Mouse (Mus musculus): ENCODE data around the gene Polg. TPM values are rescaled to one million over a fixed set of nuclear protein-coding genes. Genes with fewer than 3 reads are reported as not detected.

The Polg gene
- polyA plus RNA-seq, 1 experiment from 2014 or later = 19.1 TPM

DNA sequence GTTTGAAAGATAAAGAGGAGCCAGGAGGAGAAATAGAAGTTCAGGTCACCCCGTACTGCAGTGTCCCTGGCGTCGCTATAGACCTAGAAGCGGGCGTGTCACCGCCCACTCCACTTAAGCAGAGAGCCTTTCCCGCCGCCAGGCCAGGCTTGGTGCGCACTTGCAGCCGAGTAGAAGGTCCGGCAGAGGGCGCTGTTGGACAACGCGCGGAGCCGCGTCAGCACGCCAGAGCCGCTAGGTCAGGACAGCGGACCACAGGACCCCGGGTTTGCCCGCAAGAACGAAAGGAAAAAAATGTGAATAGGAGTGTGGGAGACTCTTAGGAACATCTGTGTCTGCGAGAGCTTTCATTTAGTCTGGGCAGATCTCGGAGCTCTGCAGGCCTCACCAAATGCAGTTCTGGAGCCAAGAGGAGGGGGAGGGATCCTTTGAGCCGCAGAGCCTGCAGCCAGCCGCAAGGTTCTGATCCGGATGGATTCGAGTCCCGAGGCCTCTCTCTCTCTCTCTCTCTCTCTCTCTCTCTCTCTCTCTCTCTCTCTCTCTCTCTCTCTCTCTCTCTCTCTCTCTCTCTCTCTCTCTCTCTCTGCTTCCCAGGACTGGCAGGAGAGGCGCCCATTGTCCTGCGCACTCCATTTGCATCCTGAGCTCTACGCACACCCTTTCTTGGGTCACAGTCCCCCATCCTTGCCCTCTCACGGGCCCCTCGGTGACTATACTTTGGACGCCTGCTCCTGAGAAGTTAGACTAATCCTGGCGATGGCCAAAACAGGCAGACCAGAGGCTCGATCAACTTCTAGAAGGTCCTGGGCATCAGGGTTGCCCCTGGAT lies 30.0 kb upstream of the Polg start:
- Histone ChIP-seq H3K4me1 (ENCODE audit: insufficient read depth) (no peaks in the 10 kb centered on the region), H3K9me3 (ENCODE audit: low read length) (no peaks in the 10 kb centered on the region), H3K4me3 (ENCODE audit: low read depth, low read length) (peak overlapping the region; percentile 34), H3K27me3 (ENCODE audit: insufficient read depth, low read length) (peaks cover 72% of the 10 kb centered on the region), H3K27ac (ENCODE audit: low read depth) (no peak overlapping the region), H3K36me3 (replicated peaks; ENCODE audit: insufficient read depth, low read length) (no peaks in the 10 kb centered on the region), H3K9ac (replicated peaks) (no peak overlapping the region), H3K4me2 (ENCODE audit: low read depth, low read length) (peak overlapping the region; percentile 66)
- DNase-seq (peak; percentile 86), ATAC-seq (peak; percentile 66)
- peak; percentile 96 for TF ChIP-seq CTCF (IDR thresholded peaks at IDR 0.05; ENCODE audit: low read depth)
- no peak for TF ChIP-seq EP300 (IDR thresholded peaks at IDR 0.05; ENCODE audit: low read depth)
- 2% methylated on average over 38 of the region's 38 CpGs for WGBS (ENCODE audit: insufficient replicate concordance)

DNA sequence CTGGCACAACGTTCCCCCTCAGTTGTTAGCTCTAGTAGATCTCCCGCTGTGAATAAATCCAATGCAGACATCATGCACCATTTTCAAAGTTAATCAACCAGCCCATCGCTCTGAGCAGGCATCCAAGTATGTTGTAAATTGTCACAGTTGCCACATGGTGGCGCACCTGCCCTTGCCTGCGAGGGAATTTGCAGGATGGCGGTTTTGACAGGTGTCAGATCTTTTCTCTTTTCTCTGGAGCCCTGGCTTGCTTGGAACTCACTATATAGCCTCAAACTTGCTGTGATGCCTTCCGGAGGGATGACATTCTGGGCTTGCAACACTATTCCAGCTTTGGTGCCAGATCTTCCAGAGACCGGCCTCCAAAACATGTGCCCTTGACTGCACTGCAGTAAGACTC lies 27.8 kb upstream of the Polg start:
- no peak overlapping the region for H3K27ac ChIP-seq (ENCODE audit: low read depth)

GRCm38 (mm10) chr7:79486528-79486927 lies 20.4 kb upstream of the Polg start:
- H3K36me3 ChIP-seq (replicated peaks; ENCODE audit: insufficient read depth, low read length) = no peaks in the 10 kb centered on the region
- no peaks in the 10 kb centered on the region for H3K4me1 ChIP-seq (ENCODE audit: insufficient read depth)
- no peaks in the 10 kb centered on the region for H3K9me3 ChIP-seq (ENCODE audit: low read length)
- H3K4me3 ChIP-seq (ENCODE audit: low read depth, low read length) = no peak overlapping the region
- 39% methylated on average over 10 of the region's 10 CpGs for WGBS (ENCODE audit: insufficient replicate concordance)
- H3K4me2 ChIP-seq (ENCODE audit: low read depth, low read length) = no peak overlapping the region
- H3K27me3 ChIP-seq (ENCODE audit: insufficient read depth, low read length) = peaks cover 8% of the 10 kb centered on the region; the same call in 1 of the 2 replicates
- H3K9ac ChIP-seq (replicated peaks) = no peak overlapping the region
- no peak overlapping the region for H3K27ac ChIP-seq (ENCODE audit: low read depth)
- ATAC-seq = no peak
- DNase-seq = no peak
- TF ChIP-seq CTCF (IDR thresholded peaks at IDR 0.05; ENCODE audit: low read depth) = no peak
- no peak for TF ChIP-seq EP300 (IDR thresholded peaks at IDR 0.05; ENCODE audit: low read depth)

More for the DNA sequence above, 27.8 kb upstream of the Polg start:
- H3K9ac ChIP-seq (replicated peaks) = no peak overlapping the region
- DNase-seq (peak; percentile 61), ATAC-seq (no peak)
- H3K4me2 ChIP-seq (ENCODE audit: low read depth, low read length) = no peak overlapping the region
- no peaks in the 10 kb centered on the region for H3K36me3 ChIP-seq (replicated peaks; ENCODE audit: insufficient read depth, low read length)
- 10% methylated on average over 8 of the region's 8 CpGs for WGBS (ENCODE audit: insufficient replicate concordance)
- no peaks in the 10 kb centered on the region for H3K9me3 ChIP-seq (ENCODE audit: low read length)
- H3K4me3 ChIP-seq (ENCODE audit: low read depth, low read length) = no peak overlapping the region
- TF ChIP-seq EP300 (IDR thresholded peaks at IDR 0.05; ENCODE audit: low read depth) (no peak), CTCF (IDR thresholded peaks at IDR 0.05; ENCODE audit: low read depth) (peak; percentile 81)
- peaks cover 49% of the 10 kb centered on the region for H3K27me3 ChIP-seq (ENCODE audit: insufficient read depth, low read length)
- H3K4me1 ChIP-seq (ENCODE audit: insufficient read depth) = no peaks in the 10 kb centered on the region

DNA sequence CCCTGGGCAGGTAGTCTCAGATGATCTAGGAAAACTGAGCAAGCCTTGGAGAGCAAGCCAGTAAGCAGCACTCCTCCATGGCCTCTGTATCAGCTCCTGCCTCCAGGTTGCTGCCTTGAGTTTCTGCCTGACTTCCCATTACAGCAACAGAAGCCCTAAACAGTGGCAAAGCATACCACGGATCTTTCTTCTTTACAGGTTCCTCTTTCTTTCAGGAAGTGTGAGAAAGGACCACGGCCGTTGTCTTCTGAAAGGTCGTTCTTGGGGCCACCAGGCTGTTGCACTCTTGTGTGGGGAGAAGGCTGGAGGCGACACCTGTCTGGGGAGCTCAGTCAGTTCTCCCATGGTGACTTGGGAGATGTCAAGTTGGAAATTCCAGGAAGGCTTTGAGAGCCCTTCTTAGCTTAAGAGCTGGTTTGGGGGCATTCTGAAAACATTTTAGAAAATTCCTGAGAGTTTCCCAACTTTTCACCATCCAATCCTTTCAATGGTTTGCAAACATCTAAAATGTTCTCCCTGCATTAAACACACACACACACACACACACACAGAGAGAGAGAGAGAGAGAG lies 8.8 kb upstream of the Polg start:
- H3K4me1 ChIP-seq (ENCODE audit: insufficient read depth) = peaks cover 2% of the 10 kb centered on the region; the same call in 1 of the 2 replicates
- 25% methylated on average over 5 of the region's 5 CpGs for WGBS (ENCODE audit: insufficient replicate concordance)
- no peak for ATAC-seq
- no peak overlapping the region for H3K4me2 ChIP-seq (ENCODE audit: low read depth, low read length)
- H3K36me3 ChIP-seq (replicated peaks; ENCODE audit: insufficient read depth, low read length) = no peaks in the 10 kb centered on the region
- H3K27me3 ChIP-seq (ENCODE audit: insufficient read depth, low read length) = no peaks in the 10 kb centered on the region
- H3K27ac ChIP-seq (ENCODE audit: low read depth) = no peak overlapping the region
- TF ChIP-seq EP300 (IDR thresholded peaks at IDR 0.05; ENCODE audit: low read depth) = no peak
- TF ChIP-seq CTCF (IDR thresholded peaks at IDR 0.05; ENCODE audit: low read depth) = no peak
- DNase-seq = no peak
- no peaks in the 10 kb centered on the region for H3K9me3 ChIP-seq (ENCODE audit: low read length)
- no peak overlapping the region for H3K4me3 ChIP-seq (ENCODE audit: low read depth, low read length)
- no peak overlapping the region for H3K9ac ChIP-seq (replicated peaks)

GRCm38 (mm10) chr7:79473496-79474194 lies 7.5 kb upstream of the Polg start:
- Histone ChIP-seq H3K4me2 (ENCODE audit: low read depth, low read length) (no peak overlapping the region), H3K27me3 (ENCODE audit: insufficient read depth, low read length) (no peaks in the 10 kb centered on the region), H3K9ac (replicated peaks) (no peak overlapping the region), H3K4me3 (ENCODE audit: low read depth, low read length) (no peak overlapping the region), H3K4me1 (ENCODE audit: insufficient read depth) (peaks cover 8% of the 10 kb centered on the region; the same call in 1 of the 2 replicates), H3K36me3 (replicated peaks; ENCODE audit: insufficient read depth, low read length) (no peaks in the 10 kb centered on the region), H3K9me3 (ENCODE audit: low read length) (no peaks in the 10 kb centered on the region), H3K27ac (ENCODE audit: low read depth) (no peak overlapping the region)
- TF ChIP-seq EP300 (IDR thresholded peaks at IDR 0.05; ENCODE audit: low read depth) = no peak
- TF ChIP-seq CTCF (IDR thresholded peaks at IDR 0.05; ENCODE audit: low read depth) = no peak
- DNase-seq = no peak
- no peak for ATAC-seq
- 82% methylated on average over 9 of the region's 9 CpGs for WGBS (ENCODE audit: insufficient replicate concordance)

- TF ChIP-seq CTCF (IDR thresholded peaks at IDR 0.05; ENCODE audit: low read depth) (peak; percentile 68), EP300 (IDR thresholded peaks at IDR 0.05; ENCODE audit: low read depth) (no peak)
- Histone ChIP-seq H3K27me3 (ENCODE audit: insufficient read depth, low read length) (no peaks in the 10 kb centered on the region; the same call in 1 of the 2 replicates), H3K9me3 (ENCODE audit: low read length) (no peaks in the 10 kb centered on the region), H3K27ac (ENCODE audit: low read depth) (no peak overlapping the region), H3K4me2 (ENCODE audit: low read depth, low read length) (no peak overlapping the region), H3K4me1 (ENCODE audit: insufficient read depth) (peaks cover 13% of the 10 kb centered on the region), H3K9ac (replicated peaks) (no peak overlapping the region), H3K36me3 (replicated peaks; ENCODE audit: insufficient read depth, low read length) (no peaks in the 10 kb centered on the region), H3K4me3 (ENCODE audit: low read depth, low read length) (no peak overlapping the region)
- ATAC-seq (no peak), DNase-seq (peak; percentile 55)
- 53% methylated on average over 2 of the region's 2 CpGs for WGBS (ENCODE audit: insufficient replicate concordance)
These were observed 6.6 kb upstream of the Polg start for GRCm38 (mm10) chr7:79472792-79473191.

Data from liver, postnatal 0 days (tissue).